Mouse (Mus musculus) G1E (cell line): ENCODE measurements at regions not wholly inside any gene's neighbourhood (a gene's known extent, or its start where the extent isn't known, plus 50 kb on each side); places are given as distances from the start of the nearest gene placed in this dataset.

Experiments
- CTCF ChIP-seq: IDR thresholded peaks from 2 replicates; pipeline ENCODE4 v1.5.1; 2012; ENCODE audit warnings: low read depth, low read length, inconsistent platforms, mixed read lengths
- GATA1 ChIP-seq: IDR thresholded peaks from 2 replicates; pipeline ENCODE4 v1.6.1; 2012; ENCODE audit warnings: borderline replicate concordance, low read length, inconsistent platforms, mixed read lengths
- GATA2 ChIP-seq: IDR thresholded peaks from 2 replicates; pipeline ENCODE4 v1.6.1; 2012; ENCODE audit warnings: low read depth, low read length, inconsistent platforms, borderline replicate concordance
- POLR2AphosphoS5 ChIP-seq: IDR thresholded peaks from 2 replicates; pipeline ENCODE4 v1.6.1; 2012; ENCODE audit warnings: low read depth, low read length, inconsistent platforms; ENCODE audit not compliant: insufficient replicate concordance
- TAL1 ChIP-seq: conservative IDR thresholded peaks from 2 replicates; pipeline ENCODE4 v1.6.1; 2012; ENCODE audit warnings: low read depth, low read length, inconsistent platforms, mixed read lengths

DNA sequence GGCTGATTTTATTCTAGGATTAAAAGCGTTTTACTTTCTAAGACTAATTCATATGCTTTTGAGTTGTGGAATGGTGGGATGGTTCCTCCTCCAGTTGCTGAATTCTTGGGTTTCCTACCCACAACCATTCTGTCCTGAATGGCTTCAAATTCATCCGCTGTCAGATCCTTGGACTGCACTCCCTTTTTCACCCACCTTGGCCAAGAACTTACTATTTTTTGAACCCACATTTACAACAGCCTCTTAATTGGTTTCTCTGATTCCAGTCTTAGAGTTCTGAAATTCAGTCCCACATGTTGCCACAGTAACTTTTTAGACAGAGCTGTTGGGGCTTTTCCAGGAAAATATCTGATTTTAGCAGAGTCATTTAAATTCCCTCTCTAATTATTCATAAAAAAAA, 177.0 kb upstream of the Hs3st4 start:
- TF ChIP-seq CTCF (no peak), GATA1 (no peak), POLR2AphosphoS5 (no peak), TAL1 (no peak), GATA2 (no peak)
